Mouse (Mus musculus) kidney, adult 11 months (tissue): ENCODE measurements at regions not wholly inside any gene's neighbourhood (a gene's known extent, or its start where the extent isn't known, plus 50 kb on each side); places are given as distances from the start of the nearest gene placed in this dataset.

Experiments used
- DNase-seq: peaks from one replicate; pipeline ENCODE4 v3.0.0; 2022

GRCm38 (mm10) chr19:30433141-30433540 lies 116.3 kb downstream of the Dkk1 start:
- no peak for DNase-seq

- no peak for DNase-seq
Measured at GRCm38 (mm10) chr19:30435054-30435738, 114.3 kb downstream of the Dkk1 start.

GRCm38 (mm10) chr19:30450869-30451542 lies 98.5 kb downstream of the Dkk1 start:
- no peak for DNase-seq

GRCm38 (mm10) chr19:30451543-30451920 lies 97.9 kb downstream of the Dkk1 start:
- no peak for DNase-seq

GRCm38 (mm10) chr19:30452671-30453070 lies 96.8 kb downstream of the Dkk1 start:
- no peak for DNase-seq

GRCm38 (mm10) chr19:30483436-30483835 lies 66.0 kb downstream of the Dkk1 start:
- DNase-seq = no peak

GRCm38 (mm10) chr19:30489786-30490185 lies 59.7 kb downstream of the Dkk1 start:
- no peak for DNase-seq

GRCm38 (mm10) chr19:30490916-30491315 lies 58.5 kb downstream of the Dkk1 start:
- DNase-seq = no peak
